In genomic region chr15:32766011-32766701, GRCm38 (mm10) we compare ENCODE assay signal across 8 mouse cellular contexts.
DNase-seq lines count a peak whose midpoint lies in the region; ATAC-seq lines count a peak whose summit lies in the region.
"Had no signal": no experiment of that assay in that cellular context is flagged by ENCODE, and none has a peak within 500 bp of the region (broad histone marks: within the 10 kb centered on the region; RNA-seq: fewer than 3 reads in every experiment).

No protein-coding gene starts in this region.

- no peak overlapping the region for H3K27ac ChIP-seq in liver, embryonic 11.5 days (ENCODE audit: low read depth, low read length)
- no peak overlapping the region for H3K27ac ChIP-seq in liver, embryonic 12.5 days
- no peak overlapping the region for H3K27ac ChIP-seq in kidney, embryonic 14.5 days (ENCODE audit: low read depth, low read length)
- H3K27ac ChIP-seq in neural tube, embryonic 14.5 days (ENCODE audit: low read depth, low read length): no peak overlapping the region
- H3K27ac ChIP-seq: heart, embryonic 15.5 days had no signal

- no peak overlapping the region for H3K9ac ChIP-seq in liver, embryonic 11.5 days (ENCODE audit: low read depth, low read length)
- no peak overlapping the region for H3K9ac ChIP-seq in liver, embryonic 12.5 days
- no peak overlapping the region for H3K9ac ChIP-seq in kidney, embryonic 14.5 days (ENCODE audit: low read depth, low read length)
- H3K9ac ChIP-seq in neural tube, embryonic 14.5 days (replicated peaks; ENCODE audit: low read depth, low read length): no peak overlapping the region
- H3K9ac ChIP-seq: heart, embryonic 15.5 days had no signal

- no peaks in the 10 kb centered on the region for H3K36me3 ChIP-seq in liver, embryonic 11.5 days (ENCODE audit: control insufficient read depth, insufficient read depth, low read length)
- H3K36me3 ChIP-seq in liver, embryonic 12.5 days: no peaks in the 10 kb centered on the region
- no peaks in the 10 kb centered on the region for H3K36me3 ChIP-seq in kidney, embryonic 14.5 days (ENCODE audit: control insufficient read depth, insufficient read depth, low read length)
- H3K36me3 ChIP-seq in neural tube, embryonic 14.5 days (ENCODE audit: control insufficient read depth, insufficient read depth, low read length): no peaks in the 10 kb centered on the region
- H3K36me3 ChIP-seq: heart, embryonic 15.5 days had no signal

- 0 out of 2 replicates have a peak, but pooled peaks have one; percentile 23 for ATAC-seq in liver, embryonic 11.5 days (replicated peaks; ENCODE audit: low FRiP score)
- ATAC-seq in liver, embryonic 12.5 days: no peak
- peak; percentile 84; the same call in 1 of the 2 replicates for ATAC-seq in kidney, embryonic 14.5 days (ENCODE audit: low FRiP score, low TSS enrichment)
- peak; percentile 95 for ATAC-seq in neural tube, embryonic 14.5 days (ENCODE audit: low read depth)

- no peak overlapping the region for H3K4me3 ChIP-seq in liver, embryonic 11.5 days (ENCODE audit: low read depth, low read length)
- no peak overlapping the region for H3K4me3 ChIP-seq in liver, embryonic 12.5 days
- no peak overlapping the region for H3K4me3 ChIP-seq in kidney, embryonic 14.5 days (ENCODE audit: low read length)
- H3K4me3 ChIP-seq in neural tube, embryonic 14.5 days (ENCODE audit: low read depth, low read length): no peak overlapping the region
- H3K4me3 ChIP-seq: heart, embryonic 15.5 days had no signal

- WGBS in liver, embryonic 11.5 days: 9% methylated on average over 4 of the region's 4 CpGs
- 6% methylated on average over 4 of the region's 4 CpGs for WGBS in liver, embryonic 12.5 days (ENCODE audit: insufficient replicate concordance)
- WGBS in kidney, embryonic 14.5 days: 7% methylated on average over 4 of the region's 4 CpGs
- 5% methylated on average over 4 of the region's 4 CpGs for WGBS in neural tube, embryonic 14.5 days

- no peak for DNase-seq in liver, embryonic 11.5 days (ENCODE audit: low spot score)
- peak; percentile 18 for DNase-seq in ZHBTc4 (ENCODE audit: low read depth, low spot score)
- DNase-seq in embryo, embryonic 11 days: peak; percentile 67
- no peak for DNase-seq in frontal cortex, postnatal 25 days (ENCODE audit: low spot score in 2 of 2)

- H3K27me3 ChIP-seq in liver, embryonic 11.5 days (replicated peaks; ENCODE audit: control insufficient read depth, insufficient read depth, low read length): no peaks in the 10 kb centered on the region
- H3K27me3 ChIP-seq in liver, embryonic 12.5 days (replicated peaks): no peaks in the 10 kb centered on the region
- H3K27me3 ChIP-seq in kidney, embryonic 14.5 days (ENCODE audit: control insufficient read depth, insufficient read depth, low read length): no peaks in the 10 kb centered on the region
- no peaks in the 10 kb centered on the region for H3K27me3 ChIP-seq in neural tube, embryonic 14.5 days (ENCODE audit: control insufficient read depth, insufficient read depth, low read length)
- H3K27me3 ChIP-seq: heart, embryonic 15.5 days had no signal

- H3K9me3 ChIP-seq in liver, embryonic 11.5 days (ENCODE audit: control insufficient read depth, low read length): no peaks in the 10 kb centered on the region
- no peaks in the 10 kb centered on the region for H3K9me3 ChIP-seq in liver, embryonic 12.5 days (replicated peaks)
- no peaks in the 10 kb centered on the region for H3K9me3 ChIP-seq in kidney, embryonic 14.5 days (ENCODE audit: control insufficient read depth, low read length)
- H3K9me3 ChIP-seq in neural tube, embryonic 14.5 days (ENCODE audit: control insufficient read depth, low read length): no peaks in the 10 kb centered on the region
- H3K9me3 ChIP-seq: heart, embryonic 15.5 days had no signal

- H3K4me1 ChIP-seq in liver, embryonic 11.5 days (replicated peaks; ENCODE audit: control insufficient read depth, insufficient read depth, low read length): no peaks in the 10 kb centered on the region
- no peaks in the 10 kb centered on the region for H3K4me1 ChIP-seq in liver, embryonic 12.5 days
- no peaks in the 10 kb centered on the region for H3K4me1 ChIP-seq in kidney, embryonic 14.5 days (ENCODE audit: control insufficient read depth, insufficient read depth, low read length)
- no peaks in the 10 kb centered on the region for H3K4me1 ChIP-seq in neural tube, embryonic 14.5 days (ENCODE audit: control insufficient read depth, insufficient read depth, low read length)
- H3K4me1 ChIP-seq: heart, embryonic 15.5 days had no signal

- no peak overlapping the region for H3K4me2 ChIP-seq in liver, embryonic 11.5 days
- H3K4me2 ChIP-seq in liver, embryonic 12.5 days: no peak overlapping the region
- H3K4me2 ChIP-seq in kidney, embryonic 14.5 days (replicated peaks; ENCODE audit: low read depth, low read length): no peak overlapping the region
- no peak overlapping the region for H3K4me2 ChIP-seq in neural tube, embryonic 14.5 days (ENCODE audit: low read depth, low read length)
- H3K4me2 ChIP-seq: heart, embryonic 15.5 days had no signal

Comparison
In these comparisons a context has a peak if more than half of its experiments do, and no peak if none do; other contexts are left out.
1. DNase-seq: peak in ZHBTc4 (single experiment) and embryo, embryonic 11 days (single experiment); none in liver, embryonic 11.5 days (single experiment) and frontal cortex, postnatal 25 days (0 of 2).